Mouse (Mus musculus) ES-E14 (cell line): Measurements from ENCODE around the gene Flot1.

Experiments used
- CHD2 ChIP-seq: IDR thresholded peaks from 2 replicates; pipeline ENCODE4 v1.6.1; 2014; ENCODE audit warnings: mild to moderate bottlenecking, low read depth, low read length, inconsistent platforms
- HCFC1 ChIP-seq: IDR thresholded peaks from 2 replicates; pipeline ENCODE4 v1.6.1; 2012; ENCODE audit warnings: low read length, inconsistent platforms, borderline replicate concordance; ENCODE audit not compliant: insufficient read depth
- MAFK ChIP-seq: IDR thresholded peaks from 2 replicates; pipeline ENCODE4 v1.6.1; 2014; ENCODE audit warnings: mild to moderate bottlenecking, low read depth, low read length, inconsistent platforms; ENCODE audit not compliant: insufficient read depth
- ZC3H11A ChIP-seq: IDR thresholded peaks from 2 replicates; pipeline ENCODE4 v1.6.1; 2012; ENCODE audit warnings: low read depth, mild to moderate bottlenecking, inconsistent platforms, low read length, borderline replicate concordance

DNA sequence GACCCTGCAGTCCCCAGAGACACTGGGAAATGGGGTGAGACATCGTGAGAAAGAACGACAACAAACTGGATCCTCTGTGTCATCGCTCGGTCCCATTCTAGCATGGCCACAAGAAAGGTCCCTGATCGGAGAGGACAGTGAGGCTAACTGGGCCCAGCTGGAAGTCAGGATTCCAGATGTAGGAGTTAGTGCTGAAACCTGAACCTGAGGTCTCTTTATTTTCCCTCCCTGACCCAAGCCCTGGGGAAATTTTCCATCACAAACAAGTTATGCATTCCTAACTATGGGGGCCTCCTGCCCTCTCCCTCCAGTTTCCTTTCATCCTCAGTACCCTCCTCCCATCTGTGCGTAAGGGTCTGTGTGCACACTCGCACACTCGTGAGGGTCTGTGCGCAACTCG lies 5.8 kb upstream of the Flot1 start:
- TF ChIP-seq MAFK (no peak), CHD2 (no peak), ZC3H11A (no peak), HCFC1 (no peak)
